Comparison of ENCODE assay signal across 7 mouse cellular contexts in genomic region chr16:56029661-56030082, GRCm38 (mm10). TPM values are rescaled to one million over a fixed set of nuclear protein-coding genes. Genes with fewer than 3 reads are reported as not detected.
DNase-seq lines count a peak whose midpoint lies in the region; ATAC-seq and TF ChIP-seq lines count a peak whose summit lies in the region.

Pcnp (minus strand) TSS chr16:56029739.

- intact Hi-C loops in left cerebral cortex, postnatal 4 days (cut with DNase I), result loop anchor here (5.0 to 10.0 kb wide), 2 partner anchors 57 to 665 kb away; partner anchors contain the start of gene Zbtb11

- peak within 1 kb of the TSS; percentile 93 for H3K9ac ChIP-seq in intestine, postnatal 0 days (ENCODE audit: low read depth, low read length)
- peak within 1 kb of the TSS; percentile 95 for H3K9ac ChIP-seq in midbrain, embryonic 12.5 days (replicated peaks)

- peak; percentile 98 for DNase-seq in adrenal gland, postnatal 10 days
- DNase-seq in embryonic facial prominence, embryonic 10.5 days (ENCODE audit: low spot score), result peak; percentile 98
- peak; percentile 79 for DNase-seq in gonadal fat pad, adult 2 months (ENCODE audit: low read depth)
- DNase-seq in left cerebral cortex, postnatal 4 days, result peak; percentile 98

- no peaks in the 10 kb centered on the region for H3K9me3 ChIP-seq in embryonic facial prominence, embryonic 10.5 days
- H3K9me3 ChIP-seq in intestine, postnatal 0 days (ENCODE audit: control insufficient read depth), result no peaks in the 10 kb centered on the region
- H3K9me3 ChIP-seq in midbrain, embryonic 12.5 days, result no peaks in the 10 kb centered on the region

- WGBS in embryonic facial prominence, embryonic 10.5 days, result under 1% methylated on average over 39 of the region's 39 CpGs
- under 1% methylated on average over 39 of the region's 39 CpGs for WGBS in intestine, postnatal 0 days
- under 1% methylated on average over 39 of the region's 39 CpGs for WGBS in midbrain, embryonic 12.5 days
- WGBS in small intestine, adult 2 months, result under 1% methylated on average over 39 of the region's 39 CpGs

- peak within 1 kb of the TSS; percentile 98 for H3K27ac ChIP-seq in embryonic facial prominence, embryonic 10.5 days (replicated peaks)
- H3K27ac ChIP-seq in intestine, postnatal 0 days (ENCODE audit: low read depth, low read length), result peak within 1 kb of the TSS; percentile 97
- H3K27ac ChIP-seq in midbrain, embryonic 12.5 days (replicated peaks), result peak within 1 kb of the TSS; percentile 92
- H3K27ac ChIP-seq in small intestine, adult 2 months (ENCODE audit: insufficient read depth, low read depth, low read length), result peak within 1 kb of the TSS; percentile 83

- H3K4me2 ChIP-seq in intestine, postnatal 0 days (replicated peaks; ENCODE audit: low read depth), result peak within 1 kb of the TSS; percentile 77
- peak within 1 kb of the TSS; percentile 87 for H3K4me2 ChIP-seq in midbrain, embryonic 12.5 days (replicated peaks)

- H3K27me3 ChIP-seq in embryonic facial prominence, embryonic 10.5 days (replicated peaks; ENCODE audit: low read depth, poor library complexity, severe bottlenecking), result no peaks in the 10 kb centered on the region
- H3K27me3 ChIP-seq in intestine, postnatal 0 days (replicated peaks; ENCODE audit: control insufficient read depth, insufficient read depth, low read length), result no peaks in the 10 kb centered on the region
- no peaks in the 10 kb centered on the region for H3K27me3 ChIP-seq in midbrain, embryonic 12.5 days
- H3K27me3 ChIP-seq in small intestine, adult 2 months (ENCODE audit: control insufficient read depth, insufficient read depth, low read length), result no peaks in the 10 kb centered on the region

- TF ChIP-seq POLR2A in small intestine, adult 2 months (IDR thresholded peaks at IDR 0.05; ENCODE audit: low read depth, low read length), result peak; percentile 73

- peak within 1 kb of the TSS; percentile 94 for H3K4me3 ChIP-seq in embryonic facial prominence, embryonic 10.5 days
- H3K4me3 ChIP-seq in intestine, postnatal 0 days (ENCODE audit: low read depth, low read length), result peak within 1 kb of the TSS; percentile 95
- peak within 1 kb of the TSS; percentile 95 for H3K4me3 ChIP-seq in midbrain, embryonic 12.5 days
- peak within 1 kb of the TSS; percentile 70 for H3K4me3 ChIP-seq in small intestine, adult 2 months (ENCODE audit: low read depth, low read length)

- H3K36me3 ChIP-seq in embryonic facial prominence, embryonic 10.5 days (replicated peaks), result peaks cover 57% of the 10 kb centered on the region
- peaks cover 17% of the 10 kb centered on the region for H3K36me3 ChIP-seq in intestine, postnatal 0 days (ENCODE audit: control insufficient read depth, insufficient read depth)
- peaks cover 33% of the 10 kb centered on the region for H3K36me3 ChIP-seq in midbrain, embryonic 12.5 days
- H3K36me3 ChIP-seq in small intestine, adult 2 months (ENCODE audit: control insufficient read depth, insufficient read depth, low read length), result peaks cover 14% of the 10 kb centered on the region

- H3K4me1 ChIP-seq in embryonic facial prominence, embryonic 10.5 days, result peaks cover 19% of the 10 kb centered on the region
- peaks cover 4% of the 10 kb centered on the region; the same call in 1 of the 2 replicates for H3K4me1 ChIP-seq in intestine, postnatal 0 days (replicated peaks; ENCODE audit: control insufficient read depth, insufficient read depth, low read length)
- peaks cover 20% of the 10 kb centered on the region for H3K4me1 ChIP-seq in midbrain, embryonic 12.5 days
- H3K4me1 ChIP-seq in small intestine, adult 2 months (ENCODE audit: control insufficient read depth, insufficient read depth, insufficient read length, low read length), result peaks cover 5% of the 10 kb centered on the region; the same call in 1 of the 2 replicates

- TF ChIP-seq CTCF in intestine, postnatal 0 days (IDR thresholded peaks at IDR 0.05; ENCODE audit: low read depth), result no peak
- TF ChIP-seq CTCF in small intestine, adult 2 months (IDR thresholded peaks at IDR 0.05; ENCODE audit: extremely low read depth, insufficient read length, insufficient replicate concordance, low read depth, low read length), result no peak

- ATAC-seq in intestine, postnatal 0 days, result peak; percentile 100
- ATAC-seq in midbrain, embryonic 12.5 days (ENCODE audit: low FRiP score, low read depth), result peak; percentile 100

RNA-seq across cellular contexts. Expression of gene Pcnp, which starts in this region (rescaled TPM):
- total RNA-seq in adrenal gland, postnatal 10 days (2021), result 10 to 100 TPM; 79.8 to 83.7 TPM
- polyA plus RNA-seq in embryonic facial prominence, embryonic 10.5 days (2016; fragmentation: Nextera tagmentation; extraction: Ambion mirVana), result 307 and 319 TPM in 2 replicates
- polyA plus RNA-seq in gonadal fat pad, adult 2 months (2012; rRNA removed), result 23.4 and 28.4 TPM in 2 replicates
- polyA plus RNA-seq in intestine, postnatal 0 days (2015; fragmentation: Nextera tagmentation; extraction: Ambion mirVana), result 114 TPM in 2 replicates
- total RNA-seq in left cerebral cortex, postnatal 4 days (2021), result 100 to 1,000 TPM; 114 to 118 TPM
- 302 and 320 TPM in 2 replicates for polyA plus RNA-seq in midbrain, embryonic 12.5 days (2016; fragmentation: Nextera tagmentation; extraction: Ambion mirVana)
- polyA plus RNA-seq in small intestine, adult 2 months (2012; rRNA removed), result 1.1 and 2.9 TPM in 2 replicates

Comparison
In these comparisons a context has a peak if more than half of its experiments do, and no peak if none do; other contexts are left out.
1. Peak in every context shown above with its lines: DNase-seq, ATAC-seq, H3K4me3 ChIP-seq and H3K27ac ChIP-seq.